Mouse (Mus musculus) CH12.LX (cell line): ENCODE data around the gene Asap3. TPM values are rescaled to one million over a fixed set of nuclear protein-coding genes. Genes with fewer than 3 reads are reported as not detected.

Experiments
- DNase-seq: peaks from one replicate; pipeline ENCODE4 v3.0.0-alpha.2; 2013; ENCODE audit errors: extremely low read depth
- H3K27ac ChIP-seq: 2 replicates; pipeline ENCODE4 v1.5.1; 2012; ENCODE audit warnings: low read depth, mild to moderate bottlenecking, control low read depth, moderate library complexity; ENCODE audit not compliant: insufficient read depth
- H3K27me3 ChIP-seq: replicated peaks from 2 replicates; pipeline ENCODE3; 2012; ENCODE audit warnings: inconsistent platforms
- H3K36me3 ChIP-seq, 2 experiments: replicated peaks in 1 of 2; 2 replicates each; pipeline versions ENCODE3 to v1.6.1; 2012; ENCODE audit warnings: inconsistent platforms in 1 of 2, low read length in 1 of 2, mild to moderate bottlenecking in 1 of 2, mixed read lengths in 1 of 2, moderate library complexity in 1 of 2; ENCODE audit not compliant: control insufficient read depth in 1 of 2, insufficient read depth in 1 of 2
- H3K4me1 ChIP-seq, 2 experiments: 2 replicates each; pipeline ENCODE4 v1.6.1; 2012; ENCODE audit warnings: inconsistent platforms in 1 of 2, moderate library complexity in 1 of 2; ENCODE audit not compliant: insufficient read depth in 2 of 2, control insufficient read depth in 1 of 2
- H3K4me2 ChIP-seq: 2 replicates; pipeline ENCODE4 v1.6.1; 2012; ENCODE audit warnings: low read depth, mild to moderate bottlenecking, control low read depth; ENCODE audit not compliant: poor library complexity, insufficient read depth, severe bottlenecking
- H3K4me3 ChIP-seq, 3 experiments: fragments of 150-350 bp in 1 of 3; sonication (generic) in 1 of 3; replicated peaks in 1 of 3; 2 replicates each; pipeline versions ENCODE3 to v1.5.1; 2011 to 2012; ENCODE audit warnings: low read depth in 2 of 3, low read length in 2 of 3, mild to moderate bottlenecking in 2 of 3, moderate library complexity in 2 of 3, control low read depth in 1 of 3, improper control_type of control experiment in 1 of 3, inconsistent platforms in 1 of 3, mixed read lengths in 1 of 3; ENCODE audit not compliant: poor library complexity in 1 of 3
- H3K79me2 ChIP-seq: replicated peaks from 2 replicates; pipeline ENCODE4 v1.6.1; 2012; ENCODE audit warnings: mild to moderate bottlenecking, moderate library complexity; ENCODE audit not compliant: control insufficient read depth, poor library complexity, insufficient read depth, severe bottlenecking; ENCODE audit errors: extremely low read depth
- H3K9ac ChIP-seq: 2 replicates; pipeline ENCODE4 v1.6.1; 2012; ENCODE audit warnings: low read depth, mild to moderate bottlenecking, control low read depth, moderate library complexity; ENCODE audit not compliant: insufficient read depth
- H3K9me3 ChIP-seq: replicated peaks from 2 replicates; pipeline ENCODE3; 2012; ENCODE audit warnings: low read length, inconsistent platforms, mixed read lengths
- BHLHE40 ChIP-seq: IDR thresholded peaks from 2 replicates; pipeline ENCODE4 v1.6.1; 2011; ENCODE audit warnings: mild to moderate bottlenecking, low read depth, low read length, improper control_type of control experiment
- CHD1 ChIP-seq: IDR thresholded peaks from 2 replicates; pipeline ENCODE4 v1.6.1; 2012; ENCODE audit warnings: low read depth, low read length, improper control_type of control experiment, inconsistent platforms
- CHD2 ChIP-seq: IDR thresholded peaks from 2 replicates; pipeline ENCODE4 v1.6.1; 2011; ENCODE audit warnings: low read length, improper control_type of control experiment
- CTCF ChIP-seq, 2 experiments: IDR thresholded peaks in 1 of 2; conservative IDR thresholded peaks in 1 of 2; 2 replicates each; pipeline ENCODE4 v1.5.1; 2011 to 2012; ENCODE audit warnings: low read depth in 2 of 2, low read length in 2 of 2, improper control_type of control experiment in 1 of 2, inconsistent platforms in 1 of 2, mild to moderate bottlenecking in 1 of 2, moderate library complexity in 1 of 2
- ELF1 ChIP-seq: IDR thresholded peaks from 2 replicates; pipeline ENCODE4 v1.6.1; 2014; ENCODE audit warnings: low read depth, mild to moderate bottlenecking, inconsistent platforms, low read length, improper control_type of control experiment
- EP300 ChIP-seq: IDR thresholded peaks from 2 replicates; pipeline ENCODE4 v1.6.1; 2011; ENCODE audit warnings: low read length, improper control_type of control experiment
- ETS1 ChIP-seq: conservative IDR thresholded peaks from 2 replicates; pipeline ENCODE4 v1.6.1; 2012; ENCODE audit warnings: low read depth, mild to moderate bottlenecking, inconsistent platforms, low read length, improper control_type of control experiment, moderate library complexity
- GABPA ChIP-seq: IDR thresholded peaks from 2 replicates; pipeline ENCODE4 v1.6.1; 2012; ENCODE audit warnings: low read depth, low read length, improper control_type of control experiment, inconsistent platforms; ENCODE audit not compliant: insufficient replicate concordance
- HCFC1 ChIP-seq: IDR thresholded peaks from 2 replicates; pipeline ENCODE4 v1.6.1; 2012; ENCODE audit warnings: low read depth, mild to moderate bottlenecking, inconsistent platforms, low read length, improper control_type of control experiment
- IRF4 ChIP-seq: IDR thresholded peaks from 2 replicates; pipeline ENCODE4 v1.6.1; 2014; ENCODE audit warnings: low read depth, mild to moderate bottlenecking, inconsistent platforms, low read length, improper control_type of control experiment
- JUN ChIP-seq: IDR thresholded peaks from 2 replicates; pipeline ENCODE4 v1.6.1; 2011; ENCODE audit warnings: low read depth, mild to moderate bottlenecking, low read length, improper control_type of control experiment, moderate library complexity; ENCODE audit not compliant: insufficient read depth
- JUND ChIP-seq: conservative IDR thresholded peaks from 2 replicates; pipeline ENCODE4 v1.6.1; 2011; ENCODE audit warnings: low read depth, low read length, improper control_type of control experiment
- KAT2A ChIP-seq: IDR thresholded peaks from 2 replicates; pipeline ENCODE4 v1.6.1; 2012; ENCODE audit warnings: low read length, improper control_type of control experiment, inconsistent platforms; ENCODE audit not compliant: insufficient replicate concordance
- MAFK ChIP-seq: IDR thresholded peaks from 2 replicates; pipeline ENCODE4 v1.6.1; 2011; ENCODE audit warnings: low read length, improper control_type of control experiment; ENCODE audit not compliant: insufficient replicate concordance
- MAX ChIP-seq: IDR thresholded peaks from 2 replicates; pipeline ENCODE4 v1.6.1; 2011; ENCODE audit warnings: low read length, improper control_type of control experiment
- MAZ ChIP-seq: IDR thresholded peaks from 2 replicates; pipeline ENCODE4 v1.6.1; 2012; ENCODE audit warnings: low read depth, mild to moderate bottlenecking, inconsistent platforms, low read length, improper control_type of control experiment, moderate library complexity
- MEF2A ChIP-seq: IDR thresholded peaks from 2 replicates; pipeline ENCODE4 v1.6.1; 2014; ENCODE audit warnings: low read depth, mild to moderate bottlenecking, inconsistent platforms, low read length, improper control_type of control experiment, borderline replicate concordance
- MXI1 ChIP-seq: IDR thresholded peaks from 2 replicates; pipeline ENCODE4 v1.6.1; 2011; ENCODE audit warnings: mild to moderate bottlenecking, low read depth, low read length, improper control_type of control experiment
- MYC ChIP-seq: IDR thresholded peaks from 2 replicates; pipeline ENCODE4 v1.6.1; 2011; ENCODE audit warnings: low read depth, mild to moderate bottlenecking, improper control_type of control experiment, low read length
- NELFE ChIP-seq: IDR thresholded peaks from 2 replicates; pipeline ENCODE4 v1.6.1; 2011; ENCODE audit warnings: low read depth, low read length, improper control_type of control experiment
- NRF1 ChIP-seq: IDR thresholded peaks from 2 replicates; pipeline ENCODE4 v1.6.1; 2014; ENCODE audit warnings: low read depth, mild to moderate bottlenecking, inconsistent platforms, low read length, improper control_type of control experiment, moderate library complexity
- PAX5 ChIP-seq: IDR thresholded peaks from 2 replicates; pipeline ENCODE4 v1.6.1; 2012; ENCODE audit warnings: low read length, inconsistent platforms, mixed read lengths
- POLR2A ChIP-seq: IDR thresholded peaks from 2 replicates; pipeline ENCODE4 v1.6.1; 2011; ENCODE audit warnings: low read depth, mild to moderate bottlenecking, improper control_type of control experiment, low read length
- POLR2AphosphoS2 ChIP-seq: IDR thresholded peaks from 2 replicates; pipeline ENCODE4 v1.6.1; 2011; ENCODE audit warnings: low read depth, low read length, improper control_type of control experiment
- RAD21 ChIP-seq: IDR thresholded peaks from 2 replicates; pipeline ENCODE4 v1.6.1; 2011; ENCODE audit warnings: low read depth, mild to moderate bottlenecking, low read length, improper control_type of control experiment, moderate library complexity
- RCOR1 ChIP-seq: conservative IDR thresholded peaks from 2 replicates; pipeline ENCODE4 v1.6.1; 2012; ENCODE audit warnings: low read depth, mild to moderate bottlenecking, inconsistent platforms, low read length, improper control_type of control experiment
- SIN3A ChIP-seq: IDR thresholded peaks from 2 replicates; pipeline ENCODE4 v1.6.1; 2012; ENCODE audit warnings: low read length, improper control_type of control experiment, inconsistent platforms
- SMC3 ChIP-seq: IDR thresholded peaks from 2 replicates; pipeline ENCODE4 v1.6.1; 2011; ENCODE audit warnings: low read depth, low read length, improper control_type of control experiment
- TBP ChIP-seq: conservative IDR thresholded peaks from 2 replicates; pipeline ENCODE4 v1.6.1; 2011; ENCODE audit warnings: low read depth, low read length, improper control_type of control experiment
- TCF12 ChIP-seq: IDR thresholded peaks from 2 replicates; pipeline ENCODE4 v1.6.1; 2014; ENCODE audit warnings: low read depth, mild to moderate bottlenecking, inconsistent platforms, low read length, improper control_type of control experiment
- UBTF ChIP-seq: IDR thresholded peaks from 2 replicates; pipeline ENCODE4 v1.6.1; 2012; ENCODE audit warnings: low read depth, mild to moderate bottlenecking, inconsistent platforms, low read length, improper control_type of control experiment, moderate library complexity
- USF1 ChIP-seq: IDR thresholded peaks from 2 replicates; pipeline ENCODE4 v1.6.1; 2014; ENCODE audit warnings: low read depth, mild to moderate bottlenecking, inconsistent platforms, low read length, improper control_type of control experiment
- USF2 ChIP-seq: conservative IDR thresholded peaks from 2 replicates; pipeline ENCODE4 v1.6.1; 2011; ENCODE audit warnings: low read depth, low read length, improper control_type of control experiment
- ZC3H11A ChIP-seq: IDR thresholded peaks from 2 replicates; pipeline ENCODE4 v1.6.1; 2012; ENCODE audit warnings: low read depth, mild to moderate bottlenecking, inconsistent platforms, low read length, improper control_type of control experiment
- ZKSCAN1 ChIP-seq: IDR thresholded peaks from 2 replicates; pipeline ENCODE4 v1.6.1; 2012; ENCODE audit warnings: low read depth, inconsistent platforms, low read length, improper control_type of control experiment, borderline replicate concordance
- ZMIZ1 ChIP-seq: IDR thresholded peaks from 2 replicates; pipeline ENCODE4 v1.6.1; 2012; ENCODE audit warnings: low read depth, mild to moderate bottlenecking, inconsistent platforms, low read length, improper control_type of control experiment
- ZNF384 ChIP-seq: IDR thresholded peaks from 2 replicates; pipeline ENCODE4 v1.6.1; 2012; ENCODE audit warnings: low read depth, low read length, improper control_type of control experiment, inconsistent platforms
- dilution Hi-C: fragments of 300-500 bp; cut with MboI; formaldehyde crosslinking; loops from 2 replicates; pipeline ENCODE4 v1.14.3; 2020; ENCODE audit warnings: low sequenced_read_pairs; ENCODE audit not compliant: extremely low pct_unique_long_range_greater_than_20kb, extremely low pct_ligation_motif_present
- in situ Hi-C: fragments of 300-500 bp; cut with MboI; formaldehyde crosslinking; loops from 3 replicates; pipeline ENCODE4 v1.14.3; 2019; ENCODE audit warnings: low sequenced_read_pairs, low pct_ligation_motif_present, low pct_unique_long_range_greater_than_20kb, mixed read lengths
- polyA plus RNA-seq: library from polyadenylated mRNA; unstranded; fragments of >175 nt; gene quantifications from 2 replicates; pipeline ENCODE4 v1.2.1, GENCODE M21; 2012; ENCODE audit warnings: low read depth; ENCODE audit not compliant: insufficient read length
- total RNA-seq, 2 experiments: library from RNA; depleted of rRNA; stranded (reverse); fragments of 300-350 nt in 1 of 2; fragments of >200 nt in 1 of 2; gene quantifications; 2 replicates each; pipeline ENCODE4 v1.2.3; 2012 to 2014

Asap3 gene
- total and polyA plus RNA-seq, 3 experiments = 0.07 to 0.08 TPM; not detected in 1

- H3K79me2 ChIP-seq = peaks cover 37% of the 10 kb centered on the region
- peak overlapping the region; percentile 84 for H3K27ac ChIP-seq
- no peaks in the 10 kb centered on the region for H3K9me3 ChIP-seq
- DNase-seq = peak; percentile 86
- H3K27me3 ChIP-seq = no peaks in the 10 kb centered on the region
- in situ Hi-C loops = no loop called here
- peak overlapping the region; percentile 75 for H3K9ac ChIP-seq
- dilution Hi-C loops = no loop called here
- peaks cover 0 to 4% of the 10 kb centered on the region in 2 experiments for H3K36me3 ChIP-seq
- peak overlapping the region; percentile 93 for H3K4me2 ChIP-seq
- H3K4me3 ChIP-seq = peak overlapping the region in 2 of 3 experiments; percentile 1 to 10
- H3K4me1 ChIP-seq = peaks cover 27 to 77% of the 10 kb centered on the region in 2 experiments
- 0 out of 2 replicates have a peak, but pooled peaks have one; percentile 49 for TF ChIP-seq ZMIZ1
- TF ChIP-seq KAT2A = 0 out of 2 replicates have a peak, but pooled peaks have one; percentile 8
- TF ChIP-seq TBP = 0 out of 2 replicates have a peak, but pooled peaks have one; percentile 40
- no peak for TF ChIP-seq PAX5
- peak; percentile 76 for TF ChIP-seq IRF4
- peak; percentile 71 for TF ChIP-seq CHD2
- peak; percentile 8; the same call in 1 of the 2 replicates for TF ChIP-seq MAX
- peak; percentile 43; the same call in 1 of the 2 replicates for TF ChIP-seq ELF1
- TF ChIP-seq MXI1 = peak; percentile 69; the same call in 1 of the 2 replicates
- TF ChIP-seq USF2 = no peak
- TF ChIP-seq MAZ = peak; percentile 72
- 0 out of 2 replicates have a peak, but pooled peaks have one; percentile 1 for TF ChIP-seq MAFK
- TF ChIP-seq UBTF = no peak
- TF ChIP-seq GABPA = no peak
- peak; percentile 62 for TF ChIP-seq SIN3A
- peak; percentile 45 for TF ChIP-seq HCFC1
- TF ChIP-seq BHLHE40 = peak; percentile 77
- no peak for TF ChIP-seq USF1
- peak; percentile 55; the same call in 1 of the 2 replicates for TF ChIP-seq MEF2A
- TF ChIP-seq SMC3 = no peak
- no peak for TF ChIP-seq CTCF (conservative IDR thresholded peaks at IDR 0.05 in 1 of 2, IDR thresholded peaks at IDR 0.05 in 1 of 2; ENCODE audit: low read depth in 2 of 2, low read length in 2 of 2)
- TF ChIP-seq RCOR1 = peak; percentile 48; the same call in 1 of the 2 replicates
- TF ChIP-seq ZNF384 = 0 out of 2 replicates have a peak, but pooled peaks have one; percentile 17
- no peak for TF ChIP-seq ZC3H11A
- no peak for TF ChIP-seq NELFE
- peak; percentile 89 for TF ChIP-seq ETS1
- no peak for TF ChIP-seq RAD21
- no peak; the same call in 1 of the 2 replicates for TF ChIP-seq MYC
- no peak; the same call in 1 of the 2 replicates for TF ChIP-seq POLR2A
- TF ChIP-seq NRF1 = 0 out of 2 replicates have a peak, but pooled peaks have one; percentile 10
- TF ChIP-seq JUND = no peak
- TF ChIP-seq ZKSCAN1 = no peak
- TF ChIP-seq EP300 = peak; percentile 76
- TF ChIP-seq JUN = no peak
- no peak for TF ChIP-seq POLR2AphosphoS2
- peak; percentile 98 for TF ChIP-seq TCF12
- TF ChIP-seq CHD1 = no peak
Measured at GRCm38 (mm10) chr4:136177612-136178474, 28.3 kb upstream of the Asap3 start.
